Mouse (Mus musculus) midbrain, embryonic 11.5 days (tissue): ENCODE measurements around the gene Rhd. TPM values are rescaled to one million over a fixed set of nuclear protein-coding genes. Genes with fewer than 3 reads are reported as not detected.
"Not testable (repeated sequence)": the region's sequence is repeated elsewhere in the genome, so short reads cannot be mapped to it uniquely, and the experiment has no call there.

Experiments
- ATAC-seq: fragments of 200-750 bp; cut with Nextera tagmentation; 2 replicates; pipeline ENCODE4 v1.8.0; 2017; ENCODE audit warnings: moderate TSS enrichment, moderate library complexity; ENCODE audit not compliant: low FRiP score
- DNase-seq: peaks from one replicate; pipeline ENCODE4 v3.0.0; 2015; ENCODE audit warnings: low spot score; ENCODE audit errors: missing footprints
- H3K27ac ChIP-seq: fragments of 300-500 bp; sonication (generic); 2 replicates; pipeline ENCODE4 v1.5.1; 2014; ENCODE audit warnings: low read depth, low read length
- H3K27me3 ChIP-seq: fragments of 300-500 bp; sonication (generic); 2 replicates; pipeline ENCODE4 v1.6.1; 2014; ENCODE audit warnings: mild to moderate bottlenecking, low read length, moderate library complexity, mixed read lengths; ENCODE audit not compliant: control insufficient read depth, insufficient read depth
- H3K36me3 ChIP-seq: fragments of 300-500 bp; sonication (generic); 2 replicates; pipeline ENCODE4 v1.6.1; 2014; ENCODE audit warnings: mild to moderate bottlenecking, low read length, moderate library complexity, mixed read lengths; ENCODE audit not compliant: control insufficient read depth, insufficient read depth
- H3K4me1 ChIP-seq: fragments of 300-500 bp; sonication (generic); 2 replicates; pipeline ENCODE4 v1.6.1; 2014; ENCODE audit warnings: low read length; ENCODE audit not compliant: control insufficient read depth, insufficient read depth
- H3K4me2 ChIP-seq: fragments of 300-500 bp; sonication (generic); 2 replicates; pipeline ENCODE4 v1.6.1; 2014; ENCODE audit warnings: mild to moderate bottlenecking, moderate library complexity
- H3K4me3 ChIP-seq: fragments of 300-500 bp; sonication (generic); 2 replicates; pipeline ENCODE4 v1.5.1; 2014; ENCODE audit warnings: low read depth, low read length
- H3K9ac ChIP-seq: fragments of 300-500 bp; sonication (generic); 2 replicates; pipeline ENCODE4 v1.6.1; 2014; ENCODE audit warnings: low read length
- H3K9me3 ChIP-seq: fragments of 300-500 bp; sonication (generic); 2 replicates; pipeline ENCODE4 v1.6.1; 2016; ENCODE audit warnings: low read length; ENCODE audit not compliant: control insufficient read depth
- WGBS: fragments of 180-500 bp; shearing (Covaris S2); extraction: QIAGEN DNeasy Blood & Tissue Kit; methylation state at CpG from one replicate; pipeline ENCODE4 v1.1.7; 2014; 5-methylcytosine and 5-hydroxymethylcytosine counted together
- polyA plus RNA-seq: library from polyadenylated mRNA; unstranded; fragments of >200 nt; fragmentation: Nextera tagmentation; extraction: Ambion mirVana; gene quantifications from 2 replicates; pipeline ENCODE4 v1.2.1, GENCODE M21; 2014

The Rhd gene
- polyA plus RNA-seq = 19.2 and 21.3 TPM in 2 replicates

DNA sequence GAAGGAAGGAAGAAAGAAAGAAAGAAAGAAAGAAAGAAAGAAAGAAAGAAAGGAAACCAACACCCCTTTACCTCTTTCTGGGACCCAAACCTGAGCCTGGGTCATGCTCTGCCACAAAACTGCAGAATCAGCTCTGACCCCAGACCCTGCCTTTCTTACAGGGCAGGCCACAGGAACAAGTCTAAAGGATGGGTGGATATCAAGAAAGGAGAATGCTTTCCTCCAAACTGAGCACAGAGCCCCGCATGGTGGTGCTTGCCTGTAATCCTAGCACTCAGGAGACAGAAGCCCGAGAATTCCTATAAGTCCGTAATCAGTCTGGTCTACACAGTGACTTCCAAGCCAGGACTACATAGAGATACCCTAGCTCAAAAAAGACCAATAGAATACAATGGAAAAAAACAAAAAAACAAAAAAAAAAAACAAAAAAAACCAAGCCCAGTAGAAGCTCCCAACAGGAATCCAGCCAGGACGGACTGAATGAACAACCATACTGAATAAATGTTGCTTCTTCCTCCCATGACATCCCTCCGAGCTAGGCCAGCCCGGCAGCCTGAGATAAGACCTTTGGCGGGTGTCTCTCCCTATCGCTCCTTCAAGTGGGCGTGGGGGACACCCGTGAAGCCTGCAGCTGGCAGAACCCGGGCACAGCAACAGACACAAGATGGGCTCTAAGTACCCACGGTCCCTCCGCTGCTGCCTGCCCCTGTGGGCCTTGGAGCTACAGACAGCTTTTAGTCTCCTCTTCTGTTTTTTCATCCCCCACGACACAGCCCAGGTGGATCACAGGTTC lies at the start of gene Rhd:
Gene Rhd (plus strand): TSS at position 600 of the 793 bp plus-strand sequence.
- Histone ChIP-seq H3K9ac (no peak within 1 kb of the TSS), H3K27ac (no peak within 1 kb of the TSS), H3K4me1 (no peaks in the 10 kb centered on the region), H3K4me2 (no peak within 1 kb of the TSS), H3K36me3 (no peaks in the 10 kb centered on the region), H3K27me3 (peaks cover 4% of the 10 kb centered on the region; the same call in 1 of the 2 replicates), H3K9me3 (no peaks in the 10 kb centered on the region), H3K4me3 (no peak within 1 kb of the TSS)
- no peak for ATAC-seq
- peak; percentile 28 for DNase-seq
- 74% methylated on average over 14 of the region's 14 CpGs for WGBS

- no peak overlapping the region for H3K9ac ChIP-seq
- H3K27ac ChIP-seq = no peak overlapping the region
- no peaks in the 10 kb centered on the region for H3K36me3 ChIP-seq
- no peak overlapping the region for H3K4me2 ChIP-seq
- H3K9me3 ChIP-seq = no peaks in the 10 kb centered on the region
- H3K27me3 ChIP-seq = no peaks in the 10 kb centered on the region
- DNase-seq (no peak), ATAC-seq (no peak)
- H3K4me3 ChIP-seq = no peak overlapping the region
- WGBS = 86% methylated on average over 4 of the region's 4 CpGs
- H3K4me1 ChIP-seq = no peaks in the 10 kb centered on the region
Observed at GRCm38 (mm10) chr4:134817706-134818105, 46.6 kb upstream of the Rhd start.

GRCm38 (mm10) chr4:134821061-134821460 lies 43.3 kb upstream of the Rhd start:
- WGBS = 88% methylated on average over 1 of the region's 1 CpGs
- peaks cover 4% of the 10 kb centered on the region; the same call in 1 of the 2 replicates for H3K36me3 ChIP-seq
- H3K4me1 ChIP-seq = no peaks in the 10 kb centered on the region
- no peaks in the 10 kb centered on the region for H3K27me3 ChIP-seq
- no peak overlapping the region for H3K27ac ChIP-seq
- H3K4me2 ChIP-seq = no peak overlapping the region
- no peak overlapping the region for H3K9ac ChIP-seq
- H3K9me3 ChIP-seq = no peaks in the 10 kb centered on the region
- ATAC-seq (no peak), DNase-seq (no peak)
- no peak overlapping the region for H3K4me3 ChIP-seq

DNA sequence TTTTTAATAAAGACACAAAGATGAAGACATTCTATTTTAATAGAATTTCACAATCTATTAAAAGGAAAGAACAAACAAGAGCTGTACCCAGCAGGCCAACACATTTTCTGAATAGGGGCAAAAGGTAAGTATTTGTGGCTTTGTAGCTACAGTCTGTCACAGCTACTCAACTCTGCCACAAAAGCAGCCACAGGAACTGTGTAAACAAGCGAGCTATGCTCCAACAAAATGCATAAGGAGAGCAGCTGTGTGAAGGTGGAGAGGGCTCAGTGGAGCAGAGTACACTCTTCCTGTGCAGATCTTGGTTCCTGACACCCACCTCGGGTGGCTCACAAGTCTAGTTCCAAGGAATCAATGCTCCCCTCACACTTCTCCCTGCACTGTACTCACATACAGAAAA lies 40.8 kb upstream of the Rhd start:
- no peak for ATAC-seq
- peaks cover 13% of the 10 kb centered on the region for H3K36me3 ChIP-seq

DNA sequence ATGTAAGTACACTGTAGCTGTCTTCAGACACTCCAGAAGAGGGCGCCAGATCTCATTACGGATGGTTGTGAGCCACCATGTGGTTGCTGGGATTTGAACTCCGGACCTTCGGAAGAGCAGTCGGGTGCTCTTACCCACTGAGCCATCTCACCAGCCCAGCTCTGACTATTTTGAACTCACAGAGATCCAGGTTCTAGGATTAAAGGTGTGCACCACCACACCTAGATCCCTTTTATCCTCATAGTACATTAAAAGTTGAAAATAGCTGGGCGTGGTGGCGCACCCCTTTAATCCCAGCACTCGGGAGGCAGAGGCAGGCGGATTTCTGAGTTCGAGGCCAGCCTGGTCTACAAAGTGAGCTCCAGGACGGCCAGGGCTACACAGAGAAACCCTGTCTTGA lies 38.5 kb upstream of the Rhd start:
- peaks cover 13% of the 10 kb centered on the region for H3K36me3 ChIP-seq
- not testable (repeated sequence) for H3K27ac ChIP-seq, H3K4me3 ChIP-seq, H3K4me2 ChIP-seq, H3K9ac ChIP-seq, H3K4me1 ChIP-seq, H3K9me3 ChIP-seq, ATAC-seq, H3K27me3 ChIP-seq
- peak; percentile 53 for DNase-seq
- 96% methylated on average over 9 of the region's 11 CpGs for WGBS

More for the DNA sequence above, 40.8 kb upstream of the Rhd start:
- no peaks in the 10 kb centered on the region for H3K9me3 ChIP-seq
- DNase-seq = peak; percentile 73
- 83% methylated on average over 2 of the region's 2 CpGs for WGBS
- no peak overlapping the region for H3K4me3 ChIP-seq
- H3K4me1 ChIP-seq = no peaks in the 10 kb centered on the region
- H3K9ac ChIP-seq = no peak overlapping the region
- no peak overlapping the region for H3K27ac ChIP-seq
- no peak overlapping the region for H3K4me2 ChIP-seq
- no peaks in the 10 kb centered on the region for H3K27me3 ChIP-seq

- peaks cover 13% of the 10 kb centered on the region for H3K36me3 ChIP-seq
- H3K27me3 ChIP-seq = no peaks in the 10 kb centered on the region
- H3K9me3 ChIP-seq = no peaks in the 10 kb centered on the region
- H3K4me1 ChIP-seq = no peaks in the 10 kb centered on the region
- no peak overlapping the region for H3K4me2 ChIP-seq
- no peak overlapping the region for H3K27ac ChIP-seq
- DNase-seq = peak; percentile 67
- ATAC-seq = no peak
- no peak overlapping the region for H3K9ac ChIP-seq
- H3K4me3 ChIP-seq = no peak overlapping the region
Observed at GRCm38 (mm10) chr4:134826348-134826747, 38.0 kb upstream of the Rhd start.

- Histone ChIP-seq H3K4me2 (no peak overlapping the region), H3K27ac (no peak overlapping the region), H3K4me3 (no peak overlapping the region), H3K27me3 (no peaks in the 10 kb centered on the region), H3K9me3 (no peaks in the 10 kb centered on the region), H3K36me3 (peaks cover 13% of the 10 kb centered on the region), H3K9ac (no peak overlapping the region), H3K4me1 (no peaks in the 10 kb centered on the region)
- ATAC-seq (no peak), DNase-seq (peak; percentile 31)
- 92% methylated on average over 11 of the region's 11 CpGs for WGBS
Observed at GRCm38 (mm10) chr4:134827806-134828205, 36.5 kb upstream of the Rhd start.

- no peak overlapping the region for H3K4me2 ChIP-seq
- no peak for ATAC-seq
- WGBS = 96% methylated on average over 3 of the region's 3 CpGs
- no peak for DNase-seq
- no peak overlapping the region for H3K9ac ChIP-seq
- no peak overlapping the region for H3K4me3 ChIP-seq
- no peaks in the 10 kb centered on the region for H3K9me3 ChIP-seq
- H3K27ac ChIP-seq = no peak overlapping the region
- no peaks in the 10 kb centered on the region for H3K4me1 ChIP-seq
- H3K27me3 ChIP-seq = no peaks in the 10 kb centered on the region
- H3K36me3 ChIP-seq = peaks cover 7% of the 10 kb centered on the region
Observed at GRCm38 (mm10) chr4:134831934-134832333, 32.4 kb upstream of the Rhd start.

- ATAC-seq (no peak), DNase-seq (peak; percentile 59)
- Histone ChIP-seq H3K36me3 (peaks cover 3% of the 10 kb centered on the region; the same call in 1 of the 2 replicates), H3K9me3 (no peaks in the 10 kb centered on the region), H3K4me3 (no peak overlapping the region), H3K4me1 (no peaks in the 10 kb centered on the region), H3K9ac (no peak overlapping the region), H3K27me3 (no peaks in the 10 kb centered on the region), H3K27ac (no peak overlapping the region), H3K4me2 (no peak overlapping the region)
- WGBS = 91% methylated on average over 4 of the region's 4 CpGs
Observed at GRCm38 (mm10) chr4:134835486-134835885, 28.9 kb upstream of the Rhd start.
